Mouse (Mus musculus): ENCODE data around the gene Rph3al.

DNA sequence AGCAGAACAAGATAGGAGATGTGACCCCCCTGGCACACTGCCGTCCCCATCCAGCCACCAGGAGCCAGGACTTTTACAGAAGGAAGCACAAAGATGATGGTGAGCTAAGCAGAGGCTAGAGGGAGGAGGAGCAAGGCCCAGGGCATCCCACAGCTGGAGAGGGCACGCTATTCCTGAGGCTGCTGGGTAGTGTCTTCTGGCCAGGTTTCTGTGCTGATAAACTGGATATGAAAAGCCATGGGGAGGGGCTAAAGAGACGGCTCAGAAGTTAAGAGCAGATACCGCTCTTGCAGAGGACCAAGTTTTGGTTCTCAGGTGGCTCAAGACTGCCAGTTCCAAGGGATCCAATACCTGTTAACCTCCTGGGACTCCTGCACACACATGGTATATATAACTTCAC is 76.6 kb downstream of the Rph3al start:
- no peak for TF ChIP-seq GATA1 (IDR thresholded peaks at IDR 0.05; ENCODE audit: low read length)
- TF ChIP-seq TAL1 (IDR thresholded peaks at IDR 0.05; ENCODE audit: low read length), result no peak
